Mouse (Mus musculus) cerebellum, adult 2 months (tissue): ENCODE measurements at regions not wholly inside any gene's neighbourhood (a gene's known extent, or its start where the extent isn't known, plus 50 kb on each side); places are given as distances from the start of the nearest gene placed in this dataset.

Source experiments
- CTCF ChIP-seq: fragments of 200-500 bp; IDR thresholded peaks from 2 replicates; pipeline ENCODE4 v1.5.1; 2011; ENCODE audit warnings: low read depth, mild to moderate bottlenecking, control low read depth, low read length, moderate library complexity, borderline replicate concordance; ENCODE audit not compliant: insufficient read depth
- POLR2A ChIP-seq: fragments of 200-500 bp; IDR thresholded peaks from 2 replicates; pipeline ENCODE4 v1.6.1; 2011; ENCODE audit warnings: low read length, control low read depth, borderline replicate concordance; ENCODE audit not compliant: insufficient read depth

GRCm38 (mm10) chr7:70847450-70847993 lies 481.0 kb upstream of the Nr2f2 start:
- TF ChIP-seq CTCF (no peak), POLR2A (no peak)
